ENCODE assay signal across 7 mouse cellular contexts in genomic region chr10:68277671-68278151, GRCm38 (mm10). TPM values are rescaled to one million over a fixed set of nuclear protein-coding genes. Genes with fewer than 3 reads are reported as not detected.
DNase-seq lines count a peak whose midpoint lies in the region; ATAC-seq and TF ChIP-seq lines count a peak whose summit lies in the region.

No protein-coding gene starts in this region.

- H3K4me2 ChIP-seq in forebrain, embryonic 11.5 days (ENCODE audit: low read depth, low read length, severe bottlenecking): peak overlapping the region; percentile 94

- intact Hi-C loops in heart, postnatal 36 days (cut with DNase I): loop anchor here (2.0 to 10.0 kb wide), 4 partner anchors 39 to 733 kb away; partner anchors contain the start of gene Ado

- H3K27me3 ChIP-seq in ES-Bruce4 (ENCODE audit: control insufficient read depth, insufficient read depth, low read length, poor library complexity, severe bottlenecking): no peaks in the 10 kb centered on the region
- peaks cover 2% of the 10 kb centered on the region; the same call in 1 of the 2 replicates for H3K27me3 ChIP-seq in forebrain, embryonic 11.5 days (ENCODE audit: control insufficient read depth, insufficient read depth, low read length)

- TF ChIP-seq POLR2A in ES-Bruce4 (IDR thresholded peaks at IDR 0.05; ENCODE audit: insufficient read depth, low read length): no peak

- H3K9ac ChIP-seq in ES-Bruce4 (ENCODE audit: low read depth, poor library complexity, severe bottlenecking): no peak overlapping the region; the same call in 1 of the 2 replicates
- peak overlapping the region; percentile 48 for H3K9ac ChIP-seq in forebrain, embryonic 11.5 days (ENCODE audit: low read length)

- no peaks in the 10 kb centered on the region for H3K4me1 ChIP-seq in ES-Bruce4 (ENCODE audit: control insufficient read depth, insufficient read depth, low read length)
- peaks cover 9% of the 10 kb centered on the region; the same call in 1 of the 2 replicates for H3K4me1 ChIP-seq in forebrain, embryonic 11.5 days (replicated peaks; ENCODE audit: control insufficient read depth, insufficient read depth, low read length)

- no peak for TF ChIP-seq EP300 in ES-Bruce4 (IDR thresholded peaks at IDR 0.05; ENCODE audit: insufficient read depth, low read depth, low read length)

- peak; percentile 78 for DNase-seq in adrenal gland, adult 2 months
- peak; percentile 59 for DNase-seq in forebrain, embryonic 11.5 days (ENCODE audit: low spot score)
- peak; percentile 48 to 74 for DNase-seq in heart, postnatal 36 days
- DNase-seq in layer of hippocampus, adult 9-11 months: peak; percentile 26
- DNase-seq in right cerebral cortex, postnatal 10 days (ENCODE audit: low spot score in 2 of 2): peak; percentile 66 to 69

- H3K4me3 ChIP-seq in ES-Bruce4 (ENCODE audit: low read depth, low read length) (peak overlapping the region; percentile 41), macrophage (ENCODE audit: inconsistent target) (peak overlapping the region; percentile 69)
- peak overlapping the region; percentile 56 for H3K4me3 ChIP-seq in forebrain, embryonic 11.5 days (ENCODE audit: low read depth, low read length)

- H3K36me3 ChIP-seq in ES-Bruce4 (ENCODE audit: control insufficient read depth, insufficient read depth, low read length, poor library complexity, severe bottlenecking) (no peaks in the 10 kb centered on the region), macrophage (ENCODE audit: inconsistent target) (peaks cover 11% of the 10 kb centered on the region; the same call in 1 of the 2 replicates)
- no peaks in the 10 kb centered on the region for H3K36me3 ChIP-seq in forebrain, embryonic 11.5 days (ENCODE audit: control insufficient read depth, insufficient read depth, low read length)

- no peak for ATAC-seq in forebrain, embryonic 11.5 days (replicated peaks; ENCODE audit: low FRiP score)

- peaks cover 56% of the 10 kb centered on the region for H3K79me2 ChIP-seq in macrophage (ENCODE audit: inconsistent target)

- H3K9me3 ChIP-seq in ES-Bruce4 (replicated peaks; ENCODE audit: control insufficient read depth, insufficient read depth, low read length, poor library complexity, severe bottlenecking): no peaks in the 10 kb centered on the region
- no peaks in the 10 kb centered on the region for H3K9me3 ChIP-seq in forebrain, embryonic 11.5 days (ENCODE audit: control insufficient read depth, low read length)

- no peak overlapping the region for H3K27ac ChIP-seq in ES-Bruce4 (ENCODE audit: insufficient read depth, low read length)
- H3K27ac ChIP-seq in forebrain, embryonic 11.5 days (ENCODE audit: low read depth, low read length): peak overlapping the region; percentile 31; the same call in 1 of the 2 replicates
- peak overlapping the region; percentile 94 for H3K27ac ChIP-seq in macrophage

- TF ChIP-seq CTCF in ES-Bruce4 (IDR thresholded peaks at IDR 0.05; ENCODE audit: low read depth, low read length): no peak

- WGBS in forebrain, embryonic 11.5 days: under 1% methylated on average over 15 of the region's 15 CpGs
- WGBS in macrophage (ENCODE audit: missing documents): 0% methylated on average over 15 of the region's 15 CpGs

RNA-seq across cellular contexts. Expression of gene Arid5b, which starts 0.8 kb away (rescaled TPM):
- polyA plus RNA-seq in ES-Bruce4 (2011; ENCODE audit: insufficient read depth, insufficient read length, low read depth, missing spikeins) (47.9 and 48.3 TPM in 2 replicates), macrophage (2018) (7.3 to 20.3 TPM (median 17.2 TPM) in 3 replicates)
- total RNA-seq in adrenal gland, adult 2 months (2021): 10 to 100 TPM; 19.8 to 25.1 TPM
- 3.2 and 6.2 TPM in 2 replicates for polyA plus RNA-seq in adrenal gland, adult 2 months (2012; rRNA removed)
- polyA plus RNA-seq in forebrain, embryonic 11.5 days (2014; fragmentation: Nextera tagmentation; extraction: Ambion mirVana): 16.0 and 17.1 TPM in 2 replicates
- 10 to 100 TPM; 23.2 to 33.8 TPM for total RNA-seq in heart, postnatal 36 days (2021)
- total RNA-seq in macrophage (2018; cell fraction: chromatin; rRNA removed): 100 to 1,000 TPM in 24 of 26 experiments, 10 to 100 TPM in 2; 96.4 to 294 (median 157) TPM
- 10 to 100 TPM; 28.3 to 41.0 (median 31.6) TPM for total RNA-seq in macrophage (2018; cell fraction: cytosol; rRNA removed)
- total RNA-seq in macrophage (2018; cell fraction: nucleus; rRNA removed): 100 to 1,000 TPM in 24 of 26 experiments, 10 to 100 TPM in 2; 78.1 to 319 (median 144) TPM

Comparison
In these comparisons a context has a peak if more than half of its experiments do, and no peak if none do; other contexts are left out.
1. DNase-seq: peak in every context shown above with its lines; median percentile 78 in adrenal gland, adult 2 months; 68 in right cerebral cortex, postnatal 10 days; 61 in heart, postnatal 36 days; 59 in forebrain, embryonic 11.5 days; 26 in layer of hippocampus, adult 9-11 months.